Mouse (Mus musculus): ENCODE results near the gene Gm11236. TPM values are rescaled to one million over a fixed set of nuclear protein-coding genes. Genes with fewer than 3 reads are reported as not detected.

Gm11236 gene
- total and polyA plus RNA-seq, 2 experiments from 2014 or later = not detected

Other genes with a start within 250 kb of the Gm11236 start
- not detected in 2 replicates for gene Gm11487, start 233.0 kb upstream of the Gm11236 start, total RNA-seq (2014; rRNA removed; ENCODE audit: low replicate concordance)
- gene Gm11487, start 233.0 kb upstream of the Gm11236 start, polyA plus RNA-seq (2015; fragmentation: Nextera tagmentation; extraction: Ambion mirVana) = not detected in 2 replicates
- not detected in 2 replicates for gene Gm11238, start 30.2 kb upstream of the Gm11236 start, total RNA-seq (2014; rRNA removed; ENCODE audit: low replicate concordance)
- not detected in 2 replicates for gene Gm11238, start 30.2 kb upstream of the Gm11236 start, polyA plus RNA-seq (2015; fragmentation: Nextera tagmentation; extraction: Ambion mirVana)
- gene Gm11237, start 15.1 kb upstream of the Gm11236 start, total RNA-seq (2014; rRNA removed; ENCODE audit: low replicate concordance) = not detected in 2 replicates
- gene Gm11237, start 15.1 kb upstream of the Gm11236 start, polyA plus RNA-seq (2015; fragmentation: Nextera tagmentation; extraction: Ambion mirVana) = not detected in 2 replicates
- not detected in 2 replicates for gene Gm11239, start 30.2 kb downstream of the Gm11236 start, total RNA-seq (2014; rRNA removed; ENCODE audit: low replicate concordance)
- gene Gm11239, start 30.2 kb downstream of the Gm11236 start, polyA plus RNA-seq (2015; fragmentation: Nextera tagmentation; extraction: Ambion mirVana) = not detected in 2 replicates
- gene Gm428, start 45.4 kb downstream of the Gm11236 start, total RNA-seq (2014; rRNA removed; ENCODE audit: low replicate concordance) = not detected in 2 replicates
- gene Gm428, start 45.4 kb downstream of the Gm11236 start, polyA plus RNA-seq (2015; fragmentation: Nextera tagmentation; extraction: Ambion mirVana) = not detected in 2 replicates
- gene Rasef, start 152.9 kb downstream of the Gm11236 start, total RNA-seq (2014; rRNA removed; ENCODE audit: low replicate concordance) = 0.19 and 2.1 TPM in 2 replicates
- gene Rasef, start 152.9 kb downstream of the Gm11236 start, polyA plus RNA-seq (2015; fragmentation: Nextera tagmentation; extraction: Ambion mirVana) = 0.14 and 0.22 TPM in 2 replicates
- gene Gm11758, start 238.1 kb downstream of the Gm11236 start, total RNA-seq (2014; rRNA removed; ENCODE audit: low replicate concordance) = not detected in 2 replicates
- not detected in 2 replicates for gene Gm11758, start 238.1 kb downstream of the Gm11236 start, polyA plus RNA-seq (2015; fragmentation: Nextera tagmentation; extraction: Ambion mirVana)